Mouse (Mus musculus) adrenal gland, adult 2 months (tissue): Measurements from ENCODE around the gene Cdca8. TPM values are rescaled to one million over a fixed set of nuclear protein-coding genes. Genes with fewer than 3 reads are reported as not detected.
"Not testable (repeated sequence)": the region's sequence is repeated elsewhere in the genome, so short reads cannot be mapped to it uniquely, and the experiment has no call there.

Source experiments
- DNase-seq: peaks from one replicate; pipeline ENCODE4 v3.0.0; 2021
- long read RNA-seq: library from polyadenylated mRNA; stranded (forward); transcript quantifications from one replicate; pipeline ENCODE4 v2.0.0, GENCODE M21; 2021
- polyA plus RNA-seq: library from polyadenylated mRNA; depleted of rRNA; stranded (reverse); fragments of >200 nt; gene quantifications from 2 replicates; pipeline ENCODE4 v1.2.3, GENCODE M21; 2012; rRNA removed
- total RNA-seq, 2 experiments: library from RNA; stranded (reverse); gene quantifications; 2 replicates each; pipeline ENCODE4 v1.2.3; 2021

Gene Cdca8
- total RNA-seq: 1 to 10 TPM; 2.0 to 4.8 TPM
- polyA plus RNA-seq: 3.7 and 4.1 TPM in 2 replicates
- long read RNA-seq, transcript Cdca8-202 (10 exons, 1,626 nt): major isoform, 6 of 6 reads
- long read RNA-seq, partial matches to known transcripts: 0 of 6 reads
- long read RNA-seq, other reads (novel, unspliced or antisense): 0 of 6 reads

DNA sequence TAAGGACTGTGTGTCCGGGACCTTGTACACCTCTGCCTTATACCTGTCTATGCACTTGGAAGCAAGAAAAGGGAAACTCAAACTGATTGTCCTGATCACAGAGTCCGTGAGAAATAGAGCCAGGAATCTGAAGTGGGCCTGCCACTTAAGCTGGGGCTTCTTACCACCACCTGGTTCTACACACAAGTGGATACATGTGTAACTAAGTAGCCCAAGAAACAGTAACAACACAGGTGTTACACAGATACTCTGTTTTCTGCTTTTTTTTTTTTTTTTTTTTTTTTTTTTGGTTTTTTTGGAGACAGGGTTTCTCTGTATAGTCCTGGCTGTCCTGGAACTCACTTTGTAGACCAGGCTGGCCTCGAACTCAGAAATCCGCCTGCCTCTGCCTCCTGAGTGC is at the start of gene Cdca8:
Gene Cdca8, minus strand, starts transcription at position 101 of the 400 bp plus-strand sequence.
- DNase-seq: not testable (repeated sequence)

DNA sequence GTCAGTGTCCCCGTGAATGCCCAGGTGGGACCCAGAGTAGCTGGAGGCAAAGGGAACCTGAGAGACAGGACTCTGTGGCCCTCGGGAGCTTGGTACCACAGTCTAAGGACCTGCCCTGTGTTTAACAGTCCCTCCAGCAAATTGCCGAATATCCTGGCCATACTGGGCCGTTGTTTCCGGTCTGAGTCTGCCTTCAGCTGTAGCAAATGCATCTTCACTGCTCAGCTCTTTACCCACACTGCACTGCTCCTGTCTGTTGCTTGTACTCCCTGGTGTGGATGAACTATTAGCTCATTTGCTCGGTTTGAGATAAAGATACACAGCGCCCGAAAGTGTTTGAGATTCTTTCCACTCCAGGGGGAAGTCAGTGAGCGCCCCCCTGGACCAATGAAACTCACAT is 49.3 kb upstream of the Cdca8 start:
- DNase-seq: no peak

DNA sequence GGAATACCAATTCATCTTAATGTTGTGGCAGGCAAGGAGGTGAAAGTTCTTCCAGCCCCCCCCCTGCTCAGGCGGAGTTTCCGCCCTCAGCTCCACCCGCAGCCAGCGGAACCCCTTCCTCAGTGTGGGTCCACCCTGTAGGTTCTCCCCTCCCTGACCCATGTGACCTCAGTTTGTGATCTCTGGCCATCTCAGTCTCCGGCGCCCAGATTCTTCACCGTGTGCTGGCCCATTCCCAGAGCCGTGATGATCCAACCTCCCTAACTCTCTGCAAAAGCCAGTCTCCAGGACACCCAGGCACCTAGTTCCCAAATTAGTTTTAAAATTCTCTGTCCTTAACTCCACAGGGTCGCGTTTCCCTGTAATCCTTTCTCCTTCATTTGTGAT is 48.6 kb upstream of the Cdca8 start:
- DNase-seq: no peak

DNA sequence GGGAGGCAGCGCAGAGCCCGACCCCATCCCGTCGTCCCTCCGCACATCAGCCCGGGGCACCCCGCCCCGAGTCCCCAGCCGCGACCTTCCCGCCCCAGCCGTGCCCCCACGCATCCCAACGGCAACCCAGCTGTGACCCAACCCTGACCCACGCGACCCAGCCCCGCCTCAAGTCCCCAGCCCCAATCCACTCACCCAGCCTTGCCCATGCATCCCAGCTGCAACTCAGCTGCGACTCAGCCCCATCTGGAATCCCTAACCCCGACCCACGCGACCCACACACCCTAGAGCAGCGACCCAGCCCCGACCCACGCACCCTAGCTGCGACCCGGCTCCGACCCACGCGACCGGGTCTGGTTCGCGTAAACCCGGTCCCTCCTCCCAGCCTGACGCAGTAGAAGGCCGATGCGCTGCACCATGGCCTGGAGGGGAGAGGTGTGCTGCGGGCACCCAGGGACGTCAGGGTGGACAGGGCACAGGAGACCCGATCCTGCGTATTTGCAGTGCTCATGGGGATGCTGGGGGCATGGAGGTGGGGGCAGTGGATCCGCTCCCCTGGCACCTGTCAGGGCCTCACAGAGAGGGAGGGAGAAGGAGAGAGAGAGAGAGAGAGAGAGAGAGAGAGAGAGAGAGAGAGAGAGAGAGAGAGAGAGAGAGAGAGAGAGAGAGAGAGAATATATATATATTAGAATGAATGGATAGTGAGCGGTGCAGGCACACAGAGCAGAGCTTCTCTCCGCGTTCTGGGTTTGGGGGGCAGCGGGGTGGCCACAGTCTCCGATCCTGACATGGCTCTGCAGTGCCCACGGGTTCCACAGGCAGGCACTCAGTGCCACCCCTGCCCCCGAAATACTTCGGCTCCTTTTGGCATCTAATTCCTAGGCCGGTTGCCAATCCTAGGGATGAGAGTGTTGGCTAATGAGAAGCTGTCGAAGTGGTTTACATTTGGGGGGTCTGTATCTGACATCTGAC is 47.9 kb upstream of the Cdca8 start:
- no peak for DNase-seq

DNA sequence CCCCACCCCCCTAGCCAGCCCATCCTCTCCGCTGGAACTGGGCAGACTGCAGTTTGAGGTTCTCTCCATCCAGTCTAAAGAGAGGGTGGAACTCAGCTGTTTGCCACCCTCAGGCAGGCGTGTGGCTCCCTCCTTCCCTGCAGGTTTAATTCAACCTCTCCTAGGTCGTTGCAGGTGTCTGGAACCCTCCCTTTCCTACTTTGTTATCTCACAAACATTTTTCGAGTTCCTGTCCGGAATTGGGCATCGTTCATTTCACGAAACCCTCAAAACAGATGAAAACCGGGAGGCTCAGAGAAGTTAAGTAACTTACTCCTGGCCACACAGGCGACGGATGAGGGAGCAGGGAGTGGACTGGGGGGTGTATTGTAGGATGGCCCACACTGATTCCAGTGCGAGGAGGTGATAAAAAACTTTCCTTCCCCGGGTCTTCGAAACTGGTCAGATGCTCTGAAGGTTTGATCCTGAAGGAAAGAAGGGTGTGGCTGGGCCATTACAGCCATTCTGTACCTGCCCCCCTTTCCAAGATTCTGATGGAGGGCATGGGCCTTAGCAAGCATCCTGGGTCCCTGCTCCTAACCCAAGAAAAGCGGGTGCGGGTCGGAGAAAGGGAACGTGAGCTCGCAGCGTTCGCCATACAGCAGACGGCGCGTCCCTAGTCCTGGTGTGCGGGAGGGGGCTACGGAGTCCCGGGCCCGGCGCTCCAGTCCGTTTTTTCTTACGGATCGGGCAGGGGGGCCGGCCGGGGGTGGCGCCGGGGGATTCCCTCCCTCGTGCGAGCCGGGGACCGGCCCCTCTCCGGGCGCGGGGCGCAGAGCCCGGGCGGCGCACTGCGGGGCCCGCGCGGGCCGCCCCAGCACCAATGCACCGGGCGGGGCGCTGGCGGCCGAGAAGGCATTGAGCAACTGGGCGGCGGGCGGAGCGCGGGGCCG is 46.8 kb upstream of the Cdca8 start, which contains the start of gene Rspo1:
Gene Rspo1, plus strand, starts transcription at position 760 of the 932 bp plus-strand sequence.
- peak; percentile 23 for DNase-seq

DNA sequence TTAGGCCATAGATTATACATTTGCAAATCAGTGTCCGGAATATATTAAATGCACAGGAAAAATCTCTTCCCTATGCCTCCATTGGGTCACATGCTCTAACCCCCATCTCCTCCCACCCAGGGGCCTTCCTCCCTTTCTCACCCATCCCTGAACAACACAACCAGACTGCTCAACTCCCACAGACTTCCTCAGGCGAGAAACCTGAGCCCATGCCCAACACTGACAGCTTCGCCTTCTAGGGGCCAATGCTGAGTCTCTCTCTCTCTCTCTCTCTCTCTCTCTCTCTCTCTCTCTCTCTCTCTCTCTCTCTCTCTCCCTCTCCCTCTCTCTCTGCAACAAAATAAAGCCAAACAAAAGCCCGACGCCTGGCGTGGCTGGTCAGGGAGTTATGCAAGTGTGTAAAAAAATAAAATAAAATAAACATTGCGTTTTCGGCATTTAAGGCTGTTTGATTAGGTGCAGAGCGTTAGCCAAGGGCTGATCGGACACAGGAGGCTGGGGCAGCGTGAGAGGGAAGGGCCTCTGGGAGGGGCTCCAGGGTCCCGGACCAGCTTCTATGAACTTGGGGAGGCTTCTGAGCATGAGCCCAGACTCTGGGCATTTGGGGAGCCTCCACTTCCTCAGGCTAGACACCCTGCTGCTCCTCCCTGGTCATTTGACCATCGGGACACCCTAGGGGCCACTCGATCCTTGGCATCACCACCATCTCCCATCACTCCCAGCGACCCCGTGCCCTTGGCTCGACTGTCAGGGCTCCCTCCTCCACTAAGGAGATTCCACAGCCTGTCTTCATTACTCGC is 46.0 kb upstream of the Cdca8 start:
- DNase-seq: no peak

DNA sequence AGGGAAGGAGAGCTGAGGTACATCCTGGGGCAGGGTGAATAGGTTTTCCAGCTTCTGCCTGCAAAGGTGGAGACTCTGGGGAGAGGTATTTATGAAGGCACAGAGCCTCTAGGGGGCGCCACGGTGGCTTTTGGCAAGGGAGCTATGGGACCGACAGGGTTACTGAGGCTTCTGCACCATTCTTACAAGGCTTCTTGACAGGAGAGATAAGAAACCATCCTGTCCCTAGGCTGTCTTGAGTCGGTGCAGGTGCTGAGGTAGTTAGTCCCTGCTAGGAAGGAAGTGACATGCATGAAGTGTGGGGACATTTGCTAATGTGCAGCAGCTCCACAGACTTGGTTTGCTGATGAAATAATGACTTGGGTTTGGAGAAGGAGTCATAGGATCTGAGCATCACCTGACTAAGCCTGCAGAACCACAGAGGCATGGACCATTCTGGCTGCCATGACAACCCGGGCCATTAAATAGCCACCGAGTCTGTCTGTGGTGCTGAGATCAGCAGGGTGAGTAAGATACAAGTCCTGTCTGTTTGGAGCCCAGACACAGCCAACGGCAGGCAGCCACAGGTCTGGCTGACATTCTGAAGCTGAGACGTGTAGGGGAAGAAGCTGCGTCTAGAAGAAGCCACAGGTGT is 44.9 kb upstream of the Cdca8 start:
- DNase-seq: no peak

DNA sequence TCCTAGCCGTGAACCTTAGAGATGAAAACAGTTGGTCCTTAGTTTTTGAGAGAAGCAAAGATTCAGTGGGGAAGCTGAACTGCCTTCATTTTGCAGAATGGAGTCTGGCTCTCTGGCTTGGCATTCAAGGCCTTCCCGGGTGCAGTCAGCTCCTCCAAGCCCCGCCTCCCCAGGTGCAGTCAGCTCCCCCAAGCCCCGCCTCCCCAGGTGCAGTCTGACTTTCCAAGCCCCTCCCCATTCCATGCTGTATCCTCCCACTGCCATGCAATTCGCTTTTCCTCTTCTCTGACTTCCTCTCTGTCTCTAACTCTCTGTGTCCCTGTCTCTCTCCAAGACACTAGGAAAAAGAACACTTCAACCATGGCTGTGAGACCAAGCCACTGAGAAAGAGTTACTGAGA is 39.1 kb upstream of the Cdca8 start:
- no peak for DNase-seq

DNA sequence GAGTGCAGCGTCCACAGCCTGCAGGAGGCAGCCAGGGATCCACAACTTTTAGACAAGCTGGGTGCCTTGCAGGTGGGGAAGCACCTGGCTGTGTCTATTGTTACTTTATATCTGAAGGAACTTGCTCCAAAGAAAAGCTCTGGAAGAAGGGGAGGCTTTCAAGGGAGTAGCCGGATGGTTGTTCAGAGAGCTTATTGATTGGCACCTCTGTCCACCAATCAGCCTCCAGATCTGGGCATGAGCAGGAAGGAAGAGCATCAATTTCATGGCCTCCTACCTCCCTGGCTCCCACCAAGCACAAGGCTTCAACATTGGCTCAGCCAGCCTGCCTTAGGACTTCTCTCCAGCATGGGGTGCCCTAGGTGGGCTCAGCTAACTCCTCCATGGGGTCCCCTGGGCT is 34.2 kb upstream of the Cdca8 start:
- no peak for DNase-seq

DNA sequence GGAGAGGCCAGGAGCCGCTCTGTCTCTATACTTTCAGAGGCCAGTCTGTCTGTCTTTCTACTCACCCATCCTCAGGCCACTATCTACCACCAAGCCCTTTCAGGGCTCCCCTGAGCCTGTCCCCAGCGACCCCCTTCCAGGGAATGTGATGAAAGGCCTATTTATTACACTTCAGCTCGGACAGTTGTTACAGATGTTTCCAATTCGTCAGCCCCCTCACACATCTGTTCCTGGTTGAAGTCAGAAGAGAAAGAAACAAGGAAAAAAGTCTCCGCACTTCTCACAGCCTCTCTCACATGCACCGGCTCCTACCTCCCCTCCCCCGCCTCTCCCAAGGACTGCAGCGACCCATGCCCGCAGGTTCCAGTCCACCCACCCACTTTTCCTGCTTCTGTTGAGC is 33.2 kb upstream of the Cdca8 start:
- no peak for DNase-seq

DNA sequence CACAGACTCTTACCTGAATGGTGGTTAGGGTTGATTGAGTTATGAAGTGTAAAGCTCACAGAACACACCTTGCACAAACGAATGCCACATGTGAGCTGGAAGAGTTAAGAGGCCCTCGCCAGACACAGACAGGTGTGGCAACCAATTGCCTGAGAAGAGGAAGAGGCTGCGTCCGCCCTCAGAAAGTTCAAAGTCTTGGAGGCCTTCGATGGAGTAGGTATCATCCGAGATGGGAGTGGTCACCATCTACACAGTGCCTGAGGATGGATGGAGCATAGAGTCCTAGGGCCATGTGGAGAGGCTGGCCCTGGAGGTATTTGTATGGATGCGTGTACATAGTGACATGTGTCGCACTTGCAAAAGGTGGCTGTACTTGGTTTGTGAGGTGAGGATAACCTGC is 32.0 kb upstream of the Cdca8 start:
- no peak for DNase-seq

DNA sequence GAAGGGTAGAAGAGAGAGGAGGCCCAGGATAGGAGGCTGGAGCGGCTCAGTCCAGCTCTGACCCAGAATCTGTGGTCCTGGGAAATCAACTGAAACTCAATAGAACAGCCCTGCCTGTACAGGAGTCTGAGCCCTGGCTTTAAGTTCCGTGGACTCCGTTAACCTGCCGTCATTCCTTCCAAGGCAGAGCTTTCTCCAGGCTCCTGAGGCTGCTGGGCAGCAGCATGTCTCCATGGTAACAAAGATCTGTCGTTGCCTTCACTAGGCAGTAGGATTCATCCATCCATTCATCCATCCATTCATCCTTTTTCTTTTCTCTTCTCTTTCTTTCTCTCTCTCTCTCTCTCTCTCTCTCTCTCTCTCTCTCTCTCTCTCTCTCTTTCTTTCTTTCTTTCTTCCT is 31.6 kb upstream of the Cdca8 start:
- no peak for DNase-seq

DNA sequence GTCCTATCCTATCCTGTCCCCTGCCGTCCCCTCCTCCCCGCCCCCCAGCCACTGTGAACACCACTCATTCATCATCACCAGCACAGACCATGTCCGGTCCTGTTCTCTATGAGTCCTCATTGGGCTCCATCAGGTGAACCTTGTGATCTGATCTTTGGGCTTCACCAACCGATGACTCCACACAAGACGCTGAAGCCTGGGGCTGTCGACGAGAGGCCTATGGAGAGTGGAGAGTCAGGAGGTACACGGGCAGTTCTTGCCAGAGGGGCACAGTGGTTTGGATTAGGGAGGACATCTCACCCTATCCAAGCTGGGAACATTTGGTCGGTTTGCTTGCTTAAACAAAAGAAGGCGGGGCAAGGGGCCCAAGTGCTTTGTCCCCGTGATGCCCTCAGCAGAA is 31.1 kb upstream of the Cdca8 start:
- DNase-seq: no peak

DNA sequence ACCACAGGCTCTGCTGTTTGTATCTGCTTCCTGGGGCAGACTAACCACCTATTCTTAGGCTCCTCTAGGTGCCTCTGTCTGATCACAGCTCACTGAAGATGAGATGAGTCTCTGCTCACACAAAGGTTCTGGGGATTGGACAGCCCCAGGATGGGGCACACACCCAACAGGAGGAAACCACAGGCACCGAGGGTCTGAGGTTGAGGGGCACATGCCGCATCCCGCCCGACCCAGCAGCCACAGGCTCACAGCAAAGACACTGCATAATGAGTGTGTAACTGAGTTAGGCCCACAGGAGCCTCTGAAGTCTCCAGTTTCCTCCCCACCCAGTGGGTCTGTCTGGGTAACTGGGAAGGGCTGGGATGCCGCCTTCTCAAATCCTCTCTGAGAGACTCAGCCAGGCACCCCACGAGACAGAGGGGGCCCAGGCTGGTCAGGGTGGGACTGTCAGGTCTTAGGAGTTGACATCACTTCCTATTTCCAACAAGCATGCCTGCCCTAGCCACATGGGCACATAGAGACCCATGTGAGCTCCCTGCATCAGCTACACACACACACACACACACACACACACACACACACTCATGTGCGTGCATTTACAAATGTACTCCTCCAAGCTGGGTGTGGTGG is 30.2 kb upstream of the Cdca8 start:
- no peak for DNase-seq

DNA sequence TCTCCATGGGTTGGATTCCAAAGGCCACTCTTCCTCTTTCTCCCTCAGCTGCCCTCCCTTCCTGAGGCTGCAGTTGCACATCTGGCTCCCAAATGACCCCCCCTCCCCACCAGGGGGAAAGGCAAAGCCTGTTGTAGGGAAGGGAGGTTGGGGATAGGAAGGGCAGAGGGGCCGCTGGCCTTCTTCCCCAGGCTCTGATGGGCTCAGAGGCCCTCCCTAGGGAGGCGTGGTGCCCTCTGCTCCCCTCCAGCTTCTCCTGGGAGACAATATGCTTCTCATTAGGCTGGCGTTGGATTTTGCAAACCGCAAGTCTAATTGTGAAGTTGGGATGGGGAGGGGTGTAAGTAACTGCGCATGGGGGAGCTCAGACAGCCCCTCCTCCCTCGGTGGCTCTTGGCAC is 29.6 kb upstream of the Cdca8 start:
- no peak for DNase-seq

DNA sequence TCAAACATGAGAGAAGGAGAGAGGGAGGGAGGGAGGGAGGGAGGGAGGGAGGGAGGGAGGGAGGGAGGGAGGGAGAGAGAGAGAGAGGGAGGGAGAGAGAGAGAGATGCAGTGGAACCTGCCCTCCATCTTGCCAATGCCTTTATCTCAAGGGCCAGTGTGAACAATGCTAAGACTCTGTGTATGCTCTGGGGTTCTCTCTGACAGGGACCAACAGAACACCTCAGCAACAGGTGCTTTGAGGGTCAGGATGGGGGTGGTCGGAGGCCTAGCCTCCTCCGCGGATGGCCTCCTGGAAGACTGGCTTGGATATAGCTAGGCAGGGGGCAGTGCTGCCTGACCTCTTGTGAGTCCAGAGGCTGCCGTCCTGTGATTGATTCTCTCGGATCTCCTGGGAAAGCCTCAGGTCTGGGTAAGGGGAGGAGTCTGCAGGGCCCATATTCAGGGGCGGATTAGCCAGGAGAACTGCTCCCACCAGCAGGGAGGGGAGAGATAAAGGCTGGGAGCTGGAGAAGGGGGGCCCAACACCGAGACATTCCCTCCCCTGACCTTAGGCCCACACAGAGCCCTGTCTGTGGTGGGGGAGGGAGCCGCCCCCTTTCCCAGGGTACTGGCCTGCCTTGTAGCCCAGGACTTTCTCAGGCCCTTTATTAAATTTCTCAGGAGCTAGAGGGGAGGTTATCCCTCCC is 25.9 kb upstream of the Cdca8 start:
- no peak for DNase-seq

DNA sequence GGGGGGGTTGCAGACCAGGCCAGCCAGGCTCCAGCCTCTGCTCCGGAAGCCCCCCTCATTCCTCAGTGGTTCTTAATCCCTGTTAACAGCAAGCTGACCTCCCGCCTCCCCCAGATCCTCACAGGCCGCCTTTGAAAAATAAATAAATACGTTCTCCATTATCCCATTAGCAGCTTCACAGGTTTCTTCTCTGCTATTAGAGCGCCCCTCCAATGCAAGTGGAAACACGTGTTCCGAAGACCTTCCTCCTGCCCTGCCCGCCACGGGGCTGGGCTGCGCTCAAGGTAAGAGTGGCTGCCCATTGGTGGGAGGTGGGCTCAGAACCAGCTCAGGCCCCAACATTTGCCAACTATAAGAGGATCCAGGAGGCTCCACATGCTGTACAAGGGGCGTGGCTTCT is 23.5 kb upstream of the Cdca8 start:
- no peak for DNase-seq

DNA sequence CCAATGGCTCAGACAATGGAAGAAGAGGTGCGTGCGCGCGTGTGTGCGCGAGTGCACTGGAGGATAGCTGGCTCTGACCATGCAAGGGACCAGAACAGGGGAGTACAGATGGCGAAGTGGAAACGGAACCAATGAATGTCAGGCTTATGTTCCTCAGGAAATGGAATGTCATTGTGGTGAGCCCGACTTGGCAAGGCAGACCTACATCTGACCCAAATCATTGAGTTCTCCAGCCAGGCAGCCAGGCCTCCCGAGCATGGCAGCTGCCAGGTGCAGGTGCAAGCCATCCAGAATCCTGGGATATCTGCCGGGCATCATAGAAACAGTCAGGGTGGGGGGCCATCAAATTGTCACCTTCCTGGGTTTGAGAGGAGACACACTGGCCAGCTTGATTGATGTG is 21.8 kb upstream of the Cdca8 start:
- no peak for DNase-seq

DNA sequence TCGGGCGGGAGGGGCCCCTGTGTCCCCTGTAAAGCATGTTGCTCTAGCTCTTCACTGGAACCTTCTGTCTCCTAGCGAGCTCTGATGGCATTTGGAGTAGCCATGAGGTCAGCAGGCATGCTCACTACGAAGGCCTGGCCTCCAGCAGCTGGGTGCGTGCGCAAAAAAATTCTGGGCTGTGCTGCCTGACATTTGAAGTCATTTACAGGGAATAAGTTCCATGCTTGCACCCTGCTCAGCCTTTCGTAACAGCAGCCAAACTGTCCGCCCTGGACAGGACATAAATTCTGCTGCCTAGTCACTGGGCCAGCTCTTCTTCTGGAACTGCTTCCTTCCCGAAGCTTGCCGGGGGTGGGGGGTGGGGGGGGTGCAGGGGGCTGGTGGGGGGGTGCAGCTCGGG is 20.0 kb upstream of the Cdca8 start:
- peak; percentile 82 for DNase-seq

DNA sequence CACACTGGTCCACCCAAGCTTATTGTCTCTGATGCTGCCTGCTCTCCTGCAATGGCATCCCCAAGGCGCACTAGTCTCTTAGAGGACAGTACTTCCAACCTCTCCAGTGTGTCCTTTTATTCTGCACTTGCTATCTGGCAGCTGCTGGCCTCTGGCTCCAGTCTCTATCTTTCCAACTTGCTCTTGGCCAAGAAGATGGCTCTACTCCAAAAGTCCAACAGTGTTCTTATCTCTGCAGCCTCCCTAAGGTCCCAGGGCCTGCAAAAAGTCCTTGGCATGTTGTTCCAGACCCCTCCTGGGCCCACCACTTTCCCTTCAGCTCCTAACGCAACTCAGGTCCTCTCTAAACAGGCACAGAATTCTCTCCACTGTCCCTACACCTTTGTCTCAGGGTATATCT is 18.2 kb upstream of the Cdca8 start:
- DNase-seq: no peak
